Mouse (Mus musculus) liver, embryonic 16.5 days (tissue): ENCODE measurements around the gene Ppp1r21. TPM values are rescaled to one million over a fixed set of nuclear protein-coding genes. Genes with fewer than 3 reads are reported as not detected.

Experiments used
- ATAC-seq: fragments of 200-750 bp; cut with Nextera tagmentation; 2 replicates; pipeline ENCODE4 v1.8.0; 2017; ENCODE audit warnings: low read depth, mild to moderate bottlenecking, moderate number of reproducible peaks, moderate library complexity
- H3K27ac ChIP-seq: fragments of 300-500 bp; sonication (generic); 2 replicates; pipeline ENCODE4 v1.5.1; 2014; ENCODE audit warnings: mild to moderate bottlenecking, low read length
- H3K27me3 ChIP-seq: fragments of 300-500 bp; sonication (generic); 2 replicates; pipeline ENCODE4 v1.6.1; 2014; ENCODE audit warnings: low read depth, low read length, mixed read lengths; ENCODE audit not compliant: control insufficient read depth, insufficient read depth
- H3K36me3 ChIP-seq: fragments of 300-500 bp; sonication (generic); 2 replicates; pipeline ENCODE4 v1.6.1; 2014; ENCODE audit warnings: mild to moderate bottlenecking; ENCODE audit not compliant: control insufficient read depth, insufficient read depth
- H3K4me1 ChIP-seq: fragments of 300-500 bp; sonication (generic); 2 replicates; pipeline ENCODE4 v1.6.1; 2014; ENCODE audit warnings: low read depth, low read length, mixed read lengths; ENCODE audit not compliant: control insufficient read depth
- H3K4me2 ChIP-seq: fragments of 300-500 bp; sonication (generic); 2 replicates; pipeline ENCODE4 v1.6.1; 2014; ENCODE audit warnings: low read depth, low read length, mixed read lengths
- H3K4me3 ChIP-seq: fragments of 300-500 bp; sonication (generic); 2 replicates; pipeline ENCODE4 v1.5.1; 2014; ENCODE audit warnings: low read depth, mild to moderate bottlenecking, low read length
- H3K9ac ChIP-seq: fragments of 300-500 bp; sonication (generic); 2 replicates; pipeline ENCODE4 v1.6.1; 2014; ENCODE audit warnings: low read depth, low read length
- H3K9me3 ChIP-seq: fragments of 300-500 bp; sonication (generic); replicated peaks from 2 replicates; pipeline ENCODE4 v1.6.1; 2016; ENCODE audit warnings: low read length; ENCODE audit not compliant: control insufficient read depth
- WGBS: fragments of 180-500 bp; shearing (Covaris S2); extraction: QIAGEN DNeasy Blood & Tissue Kit; methylation state at CpG from one replicate; pipeline ENCODE4 v1.1.7; 2014; ENCODE audit not compliant: insufficient replicate concordance; 5-methylcytosine and 5-hydroxymethylcytosine counted together
- polyA plus RNA-seq: library from polyadenylated mRNA; unstranded; fragments of >200 nt; fragmentation: Nextera tagmentation; extraction: Ambion mirVana; gene quantifications from 2 replicates; pipeline ENCODE4 v1.2.1, GENCODE M21; 2015

Ppp1r21 gene
- polyA plus RNA-seq, 1 experiment from 2014 or later: 10.6 TPM

DNA sequence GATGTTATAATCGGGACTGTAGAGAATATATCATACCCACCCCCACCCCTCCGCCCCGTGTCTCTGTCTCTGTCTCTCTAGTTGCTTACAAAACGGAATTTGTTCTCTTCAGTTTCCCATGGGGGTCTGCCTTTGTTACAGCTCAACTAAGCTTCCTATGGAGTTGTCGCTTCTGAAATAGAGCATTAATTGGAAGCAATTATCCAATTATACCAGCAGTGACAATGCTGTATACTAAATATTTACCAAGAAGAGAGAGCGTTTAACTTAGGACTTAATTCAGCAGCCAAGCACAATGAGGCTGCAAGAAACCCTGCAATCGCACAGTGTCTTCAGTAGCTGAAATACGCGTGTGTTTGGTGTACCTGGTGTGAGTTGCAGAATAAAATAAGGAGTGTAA, 36.4 kb upstream of the Ppp1r21 start:
- 85% methylated on average over 9 of the region's 9 CpGs for WGBS
- ATAC-seq: no peak
- Histone ChIP-seq H3K9me3 (no peaks in the 10 kb centered on the region), H3K4me1 (no peaks in the 10 kb centered on the region), H3K27ac (no peak overlapping the region), H3K4me2 (no peak overlapping the region), H3K27me3 (no peaks in the 10 kb centered on the region), H3K9ac (no peak overlapping the region), H3K36me3 (peaks cover 2% of the 10 kb centered on the region; the same call in 1 of the 2 replicates), H3K4me3 (no peak overlapping the region)

- peaks cover 2% of the 10 kb centered on the region; the same call in 1 of the 2 replicates for H3K36me3 ChIP-seq
- ATAC-seq: no peak
- H3K9me3 ChIP-seq: no peaks in the 10 kb centered on the region
- H3K27ac ChIP-seq: no peak overlapping the region
- no peak overlapping the region for H3K4me3 ChIP-seq
- WGBS: 86% methylated on average over 14 of the region's 14 CpGs
- H3K9ac ChIP-seq: no peak overlapping the region
- H3K27me3 ChIP-seq: no peaks in the 10 kb centered on the region
- no peak overlapping the region for H3K4me2 ChIP-seq
- H3K4me1 ChIP-seq: no peaks in the 10 kb centered on the region
Observed at GRCm38 (mm10) chr17:88494121-88494771, 35.7 kb upstream of the Ppp1r21 start.

GRCm38 (mm10) chr17:88494772-88495132, 35.2 kb upstream of the Ppp1r21 start:
- Histone ChIP-seq H3K9ac (no peak overlapping the region), H3K4me1 (no peaks in the 10 kb centered on the region), H3K4me3 (no peak overlapping the region), H3K27me3 (no peaks in the 10 kb centered on the region), H3K4me2 (no peak overlapping the region), H3K9me3 (no peaks in the 10 kb centered on the region), H3K36me3 (peaks cover 2% of the 10 kb centered on the region; the same call in 1 of the 2 replicates), H3K27ac (no peak overlapping the region)
- WGBS: 82% methylated on average over 10 of the region's 10 CpGs
- no peak for ATAC-seq

DNA sequence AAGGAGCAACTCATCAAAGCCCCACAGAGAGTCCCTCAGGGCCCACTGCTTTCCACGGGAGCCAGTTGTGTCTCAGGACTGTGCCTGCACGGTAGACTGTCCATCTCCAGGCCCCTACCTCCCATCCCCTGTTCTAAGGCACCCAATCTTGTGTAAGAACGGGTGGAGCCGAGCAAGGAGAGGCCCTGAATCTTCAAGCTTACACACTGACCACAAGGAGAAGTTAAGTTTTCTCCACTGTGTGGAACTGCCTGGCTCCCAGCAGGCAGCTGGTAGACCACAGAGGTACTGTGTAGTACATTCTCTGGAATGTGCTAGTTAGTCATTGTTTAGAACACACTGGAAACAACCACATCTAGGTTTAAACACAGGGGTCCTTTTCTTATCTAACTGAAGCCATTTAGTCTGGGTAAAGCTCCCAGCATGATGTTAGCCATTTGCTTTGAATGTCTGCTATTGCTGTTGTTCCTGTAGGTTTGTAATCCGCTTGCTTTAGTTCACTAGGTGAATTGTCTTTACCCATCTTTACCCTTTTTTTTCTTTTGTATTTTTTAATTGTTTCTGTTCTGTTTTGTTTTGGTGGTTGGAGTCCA, 31.7 kb upstream of the Ppp1r21 start:
- Histone ChIP-seq H3K9me3 (no peaks in the 10 kb centered on the region), H3K4me1 (no peaks in the 10 kb centered on the region), H3K27me3 (no peaks in the 10 kb centered on the region), H3K4me3 (no peak overlapping the region), H3K36me3 (no peaks in the 10 kb centered on the region; the same call in 1 of the 2 replicates), H3K4me2 (no peak overlapping the region), H3K27ac (no peak overlapping the region), H3K9ac (no peak overlapping the region)
- 58% methylated on average over 5 of the region's 5 CpGs for whole genome bisulfite sequencing
- ATAC-seq: peak; percentile 41; the same call in 1 of the 2 replicates

DNA sequence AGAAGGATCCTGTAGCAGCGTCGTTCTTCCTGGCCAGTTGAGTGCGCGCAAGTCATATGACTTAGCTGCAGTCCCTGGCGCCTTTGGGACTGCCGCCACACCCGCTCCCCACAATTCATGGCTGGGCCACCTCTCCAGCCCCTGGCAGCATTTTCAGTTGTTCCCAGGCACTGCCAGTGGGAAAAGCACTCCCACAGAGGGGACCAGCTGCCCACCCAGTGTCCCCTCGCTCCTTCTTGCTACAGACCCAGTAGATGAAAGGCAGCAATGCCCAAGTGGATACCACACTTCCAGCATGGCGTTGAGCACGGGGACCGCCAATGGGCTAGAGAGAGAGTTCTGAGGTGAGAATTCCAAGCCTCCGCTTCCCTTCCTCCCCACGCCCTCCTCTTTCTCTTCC, 25.9 kb upstream of the Ppp1r21 start:
- H3K4me1 ChIP-seq: no peaks in the 10 kb centered on the region
- no peak overlapping the region for H3K9ac ChIP-seq
- no peaks in the 10 kb centered on the region for H3K9me3 ChIP-seq
- H3K27ac ChIP-seq: no peak overlapping the region
- no peak overlapping the region for H3K4me3 ChIP-seq
- H3K36me3 ChIP-seq: no peaks in the 10 kb centered on the region
- no peaks in the 10 kb centered on the region for H3K27me3 ChIP-seq
- 92% methylated on average over 13 of the region's 13 CpGs for WGBS
- ATAC-seq: no peak
- no peak overlapping the region for H3K4me2 ChIP-seq

DNA sequence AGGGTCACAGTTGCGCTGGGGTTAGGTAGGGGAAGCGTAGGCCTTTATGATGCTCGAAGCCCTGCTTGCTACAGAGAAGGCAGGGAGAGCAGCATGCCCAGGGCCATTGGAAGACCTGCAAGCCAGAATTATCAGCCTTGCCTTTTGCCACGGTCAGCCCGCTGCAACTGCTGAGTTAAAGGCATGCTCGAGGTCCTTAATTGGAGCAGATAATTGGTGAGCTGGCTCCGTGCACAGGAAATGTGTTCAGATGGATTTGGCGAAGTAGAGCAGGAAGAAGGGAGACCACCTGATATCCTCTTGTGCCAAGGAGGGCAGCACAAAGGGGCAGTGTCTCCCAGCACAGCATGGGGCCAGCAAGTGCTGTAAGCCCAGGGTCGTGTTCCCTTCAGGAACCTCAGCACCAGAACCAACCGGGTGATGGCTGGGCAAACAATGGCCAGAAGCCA, 24.6 kb upstream of the Ppp1r21 start:
- Histone ChIP-seq H3K9me3 (no peaks in the 10 kb centered on the region), H3K36me3 (no peaks in the 10 kb centered on the region), H3K27ac (no peak overlapping the region), H3K4me3 (no peak overlapping the region), H3K27me3 (no peaks in the 10 kb centered on the region), H3K4me2 (no peak overlapping the region), H3K4me1 (no peaks in the 10 kb centered on the region), H3K9ac (no peak overlapping the region)
- 35% methylated on average over 10 of the region's 10 CpGs for WGBS
- ATAC-seq: no peak

- H3K4me2 ChIP-seq: no peak overlapping the region
- H3K27me3 ChIP-seq: no peaks in the 10 kb centered on the region
- no peak overlapping the region for H3K4me3 ChIP-seq
- no peaks in the 10 kb centered on the region for H3K9me3 ChIP-seq
- no peak overlapping the region for H3K9ac ChIP-seq
- no peak overlapping the region for H3K27ac ChIP-seq
- 83% methylated on average over 15 of the region's 15 CpGs for WGBS
- no peaks in the 10 kb centered on the region; the same call in 1 of the 2 replicates for H3K4me1 ChIP-seq
- H3K36me3 ChIP-seq: no peaks in the 10 kb centered on the region
- ATAC-seq: no peak
Observed at GRCm38 (mm10) chr17:88505941-88506340, 24.0 kb upstream of the Ppp1r21 start.

DNA sequence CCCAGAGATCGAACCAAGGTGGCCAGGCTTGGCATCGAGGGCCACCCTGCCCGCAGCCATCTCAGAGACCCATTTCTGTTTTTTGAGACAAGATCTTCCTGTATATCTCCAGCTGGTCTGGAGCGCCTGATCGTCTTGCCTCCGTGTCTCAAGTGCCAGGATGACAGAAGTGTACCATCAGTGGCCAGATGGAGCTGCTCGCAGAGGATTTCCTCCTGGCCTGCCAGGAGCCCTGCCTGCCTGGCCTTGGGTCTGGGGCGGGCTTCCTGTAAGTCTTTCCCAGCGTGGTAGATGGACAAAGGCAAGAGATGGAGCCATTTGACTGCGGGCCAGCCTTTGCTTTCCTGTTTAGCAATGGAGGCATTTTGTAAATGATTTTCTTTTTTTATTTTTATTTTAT, 22.5 kb upstream of the Ppp1r21 start:
- WGBS: 65% methylated on average over 10 of the region's 10 CpGs
- Histone ChIP-seq H3K9ac (no peak overlapping the region), H3K4me3 (no peak overlapping the region)

DNA sequence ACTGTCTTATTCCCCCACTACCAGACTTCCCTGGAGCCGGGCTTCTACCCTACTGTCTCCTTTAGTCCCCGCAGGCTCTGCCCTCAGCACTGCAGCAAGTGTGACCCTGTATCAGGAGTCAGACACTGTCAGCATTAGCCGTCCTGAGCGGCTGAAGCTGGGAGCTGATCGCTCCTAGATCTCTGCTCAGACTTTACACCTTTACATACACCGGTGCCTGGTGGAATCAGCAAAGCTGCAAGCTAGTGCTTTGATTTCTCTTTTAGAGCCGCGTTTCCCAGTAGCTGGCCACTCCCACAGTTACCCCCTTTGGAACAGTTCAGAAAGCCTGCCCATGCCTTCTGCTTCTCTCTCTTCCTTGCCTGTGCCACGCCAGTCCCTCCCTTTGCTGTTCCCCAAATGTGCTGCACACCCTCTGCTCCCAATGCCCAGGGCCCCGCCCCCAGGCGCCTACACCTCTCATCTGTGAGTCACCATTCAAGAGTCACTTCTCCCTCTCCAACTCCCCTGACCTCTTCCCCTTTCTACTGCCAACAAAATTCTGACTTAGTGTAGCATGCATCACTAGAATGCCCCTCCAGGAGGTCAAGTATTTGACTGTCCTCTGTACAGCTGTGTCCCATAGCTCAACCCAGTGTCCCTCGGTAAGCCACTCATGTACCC, 20.9 kb upstream of the Ppp1r21 start:
- H3K27me3 ChIP-seq: no peaks in the 10 kb centered on the region
- 20% methylated on average over 12 of the region's 12 CpGs for WGBS
- H3K9me3 ChIP-seq: no peaks in the 10 kb centered on the region
- no peak overlapping the region for H3K27ac ChIP-seq
- H3K36me3 ChIP-seq: no peaks in the 10 kb centered on the region
- H3K9ac ChIP-seq: 0 out of 2 replicates have a peak overlapping the region, but pooled peaks have one; percentile 4
- peak overlapping the region; percentile 28 for H3K4me2 ChIP-seq
- no peak overlapping the region for H3K4me3 ChIP-seq
- H3K4me1 ChIP-seq: no peaks in the 10 kb centered on the region; the same call in 1 of the 2 replicates
- peak; percentile 70 for ATAC-seq

More for the DNA sequence above, 22.5 kb upstream of the Ppp1r21 start:
- H3K4me2 ChIP-seq: no peak overlapping the region
- H3K27me3 ChIP-seq: no peaks in the 10 kb centered on the region
- no peaks in the 10 kb centered on the region for H3K36me3 ChIP-seq
- no peaks in the 10 kb centered on the region; the same call in 1 of the 2 replicates for H3K4me1 ChIP-seq
- no peaks in the 10 kb centered on the region for H3K9me3 ChIP-seq
- no peak overlapping the region for H3K27ac ChIP-seq
- no peak for ATAC-seq
